Mouse (Mus musculus): ENCODE results near the gene Mnt. TPM values are rescaled to one million over a fixed set of nuclear protein-coding genes. Genes with fewer than 3 reads are reported as not detected.

The Mnt gene
- polyA plus RNA-seq, 1 experiment from 2014 or later = 4.4 TPM

DNA sequence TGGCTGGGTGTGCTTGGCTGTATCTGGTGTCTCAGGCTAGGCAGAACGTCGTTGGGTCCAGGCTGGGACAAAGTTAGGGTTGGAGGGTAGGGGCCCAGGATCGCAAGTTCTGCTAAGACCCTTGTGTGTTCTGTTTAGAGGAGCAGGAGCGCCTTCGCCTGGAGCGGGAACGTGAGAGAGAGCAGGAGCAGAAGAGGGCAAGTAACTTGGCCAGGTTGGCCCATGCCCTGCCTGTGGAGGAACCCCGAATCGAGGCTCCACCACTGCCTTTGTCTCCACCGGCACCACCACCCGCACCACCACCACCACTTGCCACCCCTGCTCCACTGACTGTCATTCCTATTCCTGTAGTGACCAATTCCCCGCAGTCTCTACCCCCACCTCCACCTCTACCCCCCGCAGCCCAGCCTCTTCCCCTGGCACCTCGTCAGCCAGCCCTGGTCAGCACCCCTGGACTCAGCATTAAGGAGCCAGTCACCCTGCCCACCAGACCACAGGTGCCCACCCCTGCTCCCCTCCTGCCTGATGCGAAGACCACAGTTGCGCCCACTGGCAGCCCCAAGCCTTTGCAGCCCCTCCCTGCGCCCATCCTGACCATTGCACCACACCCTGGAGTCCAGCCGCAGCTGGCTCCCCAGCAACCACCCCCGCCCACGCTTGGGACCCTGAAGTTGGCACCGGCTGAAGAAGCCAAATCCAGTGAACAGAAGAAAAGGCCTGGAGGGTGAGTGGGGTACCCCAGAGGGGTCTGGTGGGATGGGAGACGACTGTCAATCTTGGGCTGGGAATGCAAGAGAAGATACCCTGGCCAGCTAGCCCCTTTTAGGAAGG, 5.7 kb downstream of the Mnt start:
- 92% methylated on average over 22 of the region's 22 CpGs for WGBS
- H3K9me3 ChIP-seq (ENCODE audit: low read depth, low read length) = no peaks in the 10 kb centered on the region
- no peak overlapping the region for H3K27ac ChIP-seq (ENCODE audit: low read depth)
- no peak overlapping the region for H3K9ac ChIP-seq
- DNase-seq = no peak
- no peaks in the 10 kb centered on the region for H3K27me3 ChIP-seq (ENCODE audit: insufficient read depth, low read length)
- no peak for ATAC-seq (ENCODE audit: insufficient read depth)
- 0 out of 2 replicates have a peak, but pooled peaks cover 5% of the 10 kb centered on the region for H3K36me3 ChIP-seq (ENCODE audit: insufficient read depth)
- no peak for TF ChIP-seq CTCF (IDR thresholded peaks at IDR 0.05; ENCODE audit: low read depth)
- H3K4me2 ChIP-seq = no peak overlapping the region
- peaks cover 14% of the 10 kb centered on the region for H3K4me1 ChIP-seq (ENCODE audit: insufficient read depth)
- no peak overlapping the region for H3K4me3 ChIP-seq (ENCODE audit: low read depth, low read length)

DNA sequence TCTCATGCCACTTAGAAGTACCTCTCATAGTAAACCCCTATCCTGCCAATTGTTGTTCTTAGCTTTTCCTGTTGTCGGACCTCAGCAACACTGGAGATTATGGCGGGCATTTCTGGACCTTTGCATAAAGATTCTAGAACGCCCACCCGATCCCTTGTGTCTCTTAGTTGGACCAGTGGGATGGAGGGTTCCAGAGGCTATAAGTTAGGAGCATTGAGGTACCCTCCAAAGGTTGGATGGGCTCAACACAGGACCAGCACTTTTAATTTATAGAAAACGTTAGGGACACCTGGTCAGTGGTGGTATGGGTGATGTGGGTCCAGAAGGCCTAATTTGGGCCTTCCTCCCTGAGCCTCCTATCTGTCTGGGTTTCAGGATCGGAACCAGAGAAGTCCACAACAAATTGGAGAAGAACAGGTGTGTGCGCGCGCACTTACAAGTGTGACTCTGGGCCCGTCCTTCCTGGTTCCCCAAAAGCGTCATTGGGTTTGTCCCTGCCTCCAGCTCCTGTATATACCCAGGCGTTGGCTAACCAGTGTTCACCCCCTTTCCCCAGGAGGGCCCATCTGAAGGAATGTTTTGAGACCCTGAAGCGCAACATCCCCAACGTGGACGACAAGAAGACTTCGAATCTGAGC, 6.5 kb downstream of the Mnt start:
- peak; percentile 2; the same call in 1 of the 2 replicates for ATAC-seq (ENCODE audit: insufficient read depth)

DNA sequence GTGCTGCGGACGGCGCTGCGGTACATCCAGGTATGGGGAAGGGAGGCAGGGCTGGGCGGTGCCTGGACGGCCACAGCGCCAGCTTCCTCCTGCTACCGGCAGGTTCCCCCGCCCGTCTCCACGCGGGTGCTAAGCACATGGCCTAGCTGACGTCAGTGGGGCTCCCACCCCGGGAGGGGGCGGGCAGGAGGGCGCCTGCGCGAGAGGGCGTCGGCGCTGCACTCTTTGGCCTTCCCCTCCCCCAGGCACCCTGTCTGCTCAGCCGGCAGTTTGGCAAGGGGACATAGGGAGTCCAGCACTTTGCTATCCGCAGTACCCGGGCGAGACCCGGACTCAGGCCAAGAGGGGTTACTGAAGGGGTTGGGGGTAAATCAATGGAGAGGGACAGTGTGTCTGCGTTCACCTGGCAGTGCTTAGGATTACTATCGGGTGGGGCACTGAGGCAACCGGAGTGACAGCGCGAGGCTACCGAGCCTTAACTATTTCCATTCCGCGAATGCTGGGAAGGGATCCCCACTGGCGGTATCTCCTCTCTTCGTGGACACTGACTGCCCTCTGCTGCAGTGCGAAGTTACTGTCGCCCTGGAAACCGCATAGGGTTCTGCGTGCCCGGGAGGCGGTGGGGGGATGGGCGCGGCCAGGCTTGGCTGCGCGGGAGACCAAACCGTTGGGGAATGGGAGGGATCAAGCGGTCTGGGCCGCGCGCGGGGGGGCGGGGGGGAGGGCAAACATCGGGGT, 7.1 kb downstream of the Mnt start:
- peak; percentile 33; the same call in 1 of the 2 replicates for TF ChIP-seq CTCF (IDR thresholded peaks at IDR 0.05; ENCODE audit: low read depth)

More for the DNA sequence above, 6.5 kb downstream of the Mnt start:
- Histone ChIP-seq H3K4me2 (peak overlapping the region; percentile 94), H3K27ac (ENCODE audit: low read depth) (peak overlapping the region; percentile 96), H3K36me3 (ENCODE audit: insufficient read depth) (peaks cover 7% of the 10 kb centered on the region; the same call in 1 of the 2 replicates), H3K9me3 (ENCODE audit: low read depth, low read length) (no peaks in the 10 kb centered on the region), H3K9ac (peak overlapping the region; percentile 59; the same call in 1 of the 2 replicates), H3K4me1 (ENCODE audit: insufficient read depth) (peaks cover 14% of the 10 kb centered on the region), H3K27me3 (ENCODE audit: insufficient read depth, low read length) (no peaks in the 10 kb centered on the region), H3K4me3 (ENCODE audit: low read depth, low read length) (peak overlapping the region; percentile 53)
- no peak for TF ChIP-seq CTCF (IDR thresholded peaks at IDR 0.05; ENCODE audit: low read depth)
- WGBS = 41% methylated on average over 16 of the region's 16 CpGs
- DNase-seq = no peak

GRCm38 (mm10) chr11:74838441-74838840, 7.7 kb downstream of the Mnt start:
- under 1% methylated on average over 35 of the region's 35 CpGs for WGBS
- Histone ChIP-seq H3K4me2 (peak overlapping the region; percentile 94), H3K36me3 (ENCODE audit: insufficient read depth) (peaks cover 19% of the 10 kb centered on the region), H3K9ac (peak overlapping the region; percentile 59), H3K9me3 (ENCODE audit: low read depth, low read length) (no peaks in the 10 kb centered on the region), H3K27ac (ENCODE audit: low read depth) (peak overlapping the region; percentile 96), H3K4me1 (ENCODE audit: insufficient read depth) (peaks cover 5% of the 10 kb centered on the region; the same call in 1 of the 2 replicates), H3K27me3 (ENCODE audit: insufficient read depth, low read length) (no peaks in the 10 kb centered on the region), H3K4me3 (ENCODE audit: low read depth, low read length) (peak overlapping the region; percentile 53)
- peak; percentile 65 for ATAC-seq (ENCODE audit: insufficient read depth)
- peak; percentile 97 for DNase-seq
- TF ChIP-seq CTCF (IDR thresholded peaks at IDR 0.05; ENCODE audit: low read depth) = no peak

More for the DNA sequence above, 7.1 kb downstream of the Mnt start:
- DNase-seq = peak; percentile 96
- H3K9ac ChIP-seq = peak overlapping the region; percentile 59
- peak overlapping the region; percentile 96 for H3K27ac ChIP-seq (ENCODE audit: low read depth)
- no peaks in the 10 kb centered on the region for H3K9me3 ChIP-seq (ENCODE audit: low read depth, low read length)
- peak overlapping the region; percentile 94 for H3K4me2 ChIP-seq
- peak; percentile 78 for ATAC-seq (ENCODE audit: insufficient read depth)
- H3K36me3 ChIP-seq (ENCODE audit: insufficient read depth) = peaks cover 14% of the 10 kb centered on the region
- H3K27me3 ChIP-seq (ENCODE audit: insufficient read depth, low read length) = no peaks in the 10 kb centered on the region
- peak overlapping the region; percentile 53 for H3K4me3 ChIP-seq (ENCODE audit: low read depth, low read length)
- H3K4me1 ChIP-seq (ENCODE audit: insufficient read depth) = peaks cover 11% of the 10 kb centered on the region
- under 1% methylated on average over 48 of the region's 54 CpGs for WGBS

GRCm38 (mm10) chr11:74838971-74839370, 8.3 kb downstream of the Mnt start:
- ATAC-seq (ENCODE audit: insufficient read depth) (no peak), DNase-seq (peak; percentile 82)
- peak overlapping the region; percentile 96 for H3K27ac ChIP-seq (ENCODE audit: low read depth)
- 30% methylated on average over 6 of the region's 6 CpGs for WGBS
- H3K4me3 ChIP-seq (ENCODE audit: low read depth, low read length) = peak overlapping the region; percentile 53
- H3K4me1 ChIP-seq (ENCODE audit: insufficient read depth) = 0 out of 2 replicates have a peak, but pooled peaks cover 3% of the 10 kb centered on the region
- peak overlapping the region; percentile 59; the same call in 1 of the 2 replicates for H3K9ac ChIP-seq
- H3K36me3 ChIP-seq (ENCODE audit: insufficient read depth) = peaks cover 25% of the 10 kb centered on the region
- no peak for TF ChIP-seq CTCF (IDR thresholded peaks at IDR 0.05; ENCODE audit: low read depth)
- no peaks in the 10 kb centered on the region for H3K27me3 ChIP-seq (ENCODE audit: insufficient read depth, low read length)
- H3K4me2 ChIP-seq = peak overlapping the region; percentile 94
- H3K9me3 ChIP-seq (ENCODE audit: low read depth, low read length) = no peaks in the 10 kb centered on the region

GRCm38 (mm10) chr11:74839860-74840715, 9.4 kb downstream of the Mnt start:
- H3K36me3 ChIP-seq (ENCODE audit: insufficient read depth) = peaks cover 32% of the 10 kb centered on the region
- ATAC-seq (ENCODE audit: insufficient read depth) (no peak), DNase-seq (no peak)
- H3K4me2 ChIP-seq = no peak overlapping the region
- WGBS = 91% methylated on average over 19 of the region's 19 CpGs
- 0 out of 2 replicates have a peak, but pooled peaks cover 3% of the 10 kb centered on the region for H3K4me1 ChIP-seq (ENCODE audit: insufficient read depth)
- no peak overlapping the region for H3K27ac ChIP-seq (ENCODE audit: low read depth)
- H3K4me3 ChIP-seq (ENCODE audit: low read depth, low read length) = no peak overlapping the region
- H3K9ac ChIP-seq = no peak overlapping the region
- no peaks in the 10 kb centered on the region for H3K9me3 ChIP-seq (ENCODE audit: low read depth, low read length)
- no peak for TF ChIP-seq CTCF (IDR thresholded peaks at IDR 0.05; ENCODE audit: low read depth)
- H3K27me3 ChIP-seq (ENCODE audit: insufficient read depth, low read length) = no peaks in the 10 kb centered on the region
